Mouse (Mus musculus) frontal cortex, postnatal 14 days (tissue): ENCODE measurements around the gene Bcl2l12.

ENCODE experiments used
- DNase-seq, 2 experiments: peaks; one replicate each; pipeline ENCODE4 v3.0.0; 2022; ENCODE audit warnings: low spot score in 2 of 2

The Bcl2l12 gene

GRCm38 (mm10) chr7:45017242-45018061 is 18.9 kb upstream of the Bcl2l12 start, which contains the start of gene Rras:
Rras (plus strand) TSS chr7:45017961.
- DNase-seq, result peak; percentile 77 to 85

GRCm38 (mm10) chr7:45016761-45017160 is 18.2 kb upstream of the Bcl2l12 start:
- no peak for DNase-seq

GRCm38 (mm10) chr7:45015957-45016612 is 17.6 kb upstream of the Bcl2l12 start, which contains the start of gene Scaf1:
Scaf1 (minus strand) TSS chr7:45016363.
- DNase-seq, result peak; percentile 99 to 100

GRCm38 (mm10) chr7:45015344-45015956 is 16.9 kb upstream of the Bcl2l12 start:
- no peak for DNase-seq

- no peak for DNase-seq
These were observed 15.6 kb upstream of the Bcl2l12 start for GRCm38 (mm10) chr7:45014096-45014451.

- no peak for DNase-seq
These were observed 15.0 kb upstream of the Bcl2l12 start for GRCm38 (mm10) chr7:45013366-45014095.

GRCm38 (mm10) chr7:45012824-45013223 is 14.3 kb upstream of the Bcl2l12 start:
- no peak for DNase-seq

GRCm38 (mm10) chr7:45012011-45012410 is 13.5 kb upstream of the Bcl2l12 start:
- no peak for DNase-seq

- no peak for DNase-seq
These were observed 9.9 kb upstream of the Bcl2l12 start for GRCm38 (mm10) chr7:45008411-45008810.

- no peak for DNase-seq
These were observed 9.3 kb upstream of the Bcl2l12 start for GRCm38 (mm10) chr7:45007846-45008245.

GRCm38 (mm10) chr7:45007141-45007540 is 8.6 kb upstream of the Bcl2l12 start:
- no peak for DNase-seq

GRCm38 (mm10) chr7:45006503-45006902 is 8.0 kb upstream of the Bcl2l12 start:
- no peak for DNase-seq

- DNase-seq, result no peak
These were observed 6.9 kb upstream of the Bcl2l12 start for GRCm38 (mm10) chr7:45005321-45005992.

- DNase-seq, result no peak
These were observed 6.0 kb upstream of the Bcl2l12 start for GRCm38 (mm10) chr7:45004546-45004945.

- no peak for DNase-seq
These were observed 3.9 kb upstream of the Bcl2l12 start for GRCm38 (mm10) chr7:45002440-45002839.

GRCm38 (mm10) chr7:45000539-45001114 is 2.1 kb upstream of the Bcl2l12 start:
- DNase-seq, result no peak

- no peak for DNase-seq
These were observed 1.2 kb upstream of the Bcl2l12 start for GRCm38 (mm10) chr7:44999753-45000152.

GRCm38 (mm10) chr7:44997940-44998428 is 528 bp downstream of the Bcl2l12 start:
- no peak for DNase-seq

- DNase-seq, result peak; percentile 93 to 95
These were observed 1.1 kb downstream of the Bcl2l12 start, which contains the start of gene Irf3 for GRCm38 (mm10) chr7:44997231-44997939. Irf3 (plus strand) TSS chr7:44997648.

- DNase-seq, result no peak
These were observed 1.8 kb downstream of the Bcl2l12 start for GRCm38 (mm10) chr7:44996672-44997071.
